Mouse (Mus musculus): ENCODE results near the gene Pemt.

The Pemt gene

DNA sequence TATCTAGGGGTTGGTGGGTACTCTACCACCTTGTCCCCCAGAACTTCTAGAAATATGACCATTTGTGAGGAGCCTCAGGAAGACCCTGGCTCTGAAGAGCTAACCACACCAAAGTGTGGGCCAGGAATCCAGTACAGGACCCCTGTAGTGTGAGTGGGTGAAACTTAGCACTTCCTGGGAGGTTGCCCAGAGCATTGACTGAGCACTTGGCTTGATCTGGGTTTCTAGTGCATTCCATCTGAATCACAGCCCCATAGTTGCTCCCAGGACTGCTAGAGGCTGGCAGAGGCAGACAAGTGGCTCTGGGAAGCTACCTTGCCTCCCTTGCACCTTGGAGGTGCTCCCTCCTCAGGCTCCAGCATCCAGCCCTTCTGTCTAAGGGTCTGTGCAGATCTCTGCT is 22.3 kb upstream of the Pemt start:
- TF ChIP-seq GATA4 (IDR thresholded peaks at IDR 0.05; ENCODE audit: insufficient replicate concordance, low read length) = no peak

- TF ChIP-seq GATA4 (IDR thresholded peaks at IDR 0.05; ENCODE audit: insufficient replicate concordance, low read length) = no peak
Observed at GRCm38 (mm10) chr11:60067646-60068045, 21.4 kb upstream of the Pemt start.

DNA sequence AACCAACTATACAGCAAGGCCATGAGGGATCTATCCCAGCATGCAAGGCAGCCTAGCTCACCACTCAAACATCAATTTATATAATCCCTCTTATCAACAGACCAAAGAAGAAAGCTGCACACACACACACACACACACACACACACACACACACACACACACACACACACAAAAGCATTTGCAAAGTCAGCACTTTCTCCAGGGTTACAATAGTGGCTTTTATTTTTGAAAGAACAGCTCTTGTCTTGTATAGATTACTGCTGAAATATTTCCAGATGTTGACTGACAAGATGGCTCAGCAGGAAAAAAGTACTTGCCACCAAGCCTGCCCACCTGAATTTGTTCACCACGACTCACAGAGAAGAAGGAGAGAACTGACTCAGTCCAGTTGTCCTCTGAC is 19.0 kb upstream of the Pemt start:
- no peak for TF ChIP-seq GATA4 (IDR thresholded peaks at IDR 0.05; ENCODE audit: insufficient replicate concordance, low read length)

- TF ChIP-seq GATA4 (IDR thresholded peaks at IDR 0.05; ENCODE audit: insufficient replicate concordance, low read length) = no peak
Observed at GRCm38 (mm10) chr11:60061504-60062006, 15.3 kb upstream of the Pemt start.

GRCm38 (mm10) chr11:60060026-60060425 is 13.7 kb upstream of the Pemt start:
- TF ChIP-seq GATA4 (IDR thresholded peaks at IDR 0.05; ENCODE audit: insufficient replicate concordance, low read length) = no peak

DNA sequence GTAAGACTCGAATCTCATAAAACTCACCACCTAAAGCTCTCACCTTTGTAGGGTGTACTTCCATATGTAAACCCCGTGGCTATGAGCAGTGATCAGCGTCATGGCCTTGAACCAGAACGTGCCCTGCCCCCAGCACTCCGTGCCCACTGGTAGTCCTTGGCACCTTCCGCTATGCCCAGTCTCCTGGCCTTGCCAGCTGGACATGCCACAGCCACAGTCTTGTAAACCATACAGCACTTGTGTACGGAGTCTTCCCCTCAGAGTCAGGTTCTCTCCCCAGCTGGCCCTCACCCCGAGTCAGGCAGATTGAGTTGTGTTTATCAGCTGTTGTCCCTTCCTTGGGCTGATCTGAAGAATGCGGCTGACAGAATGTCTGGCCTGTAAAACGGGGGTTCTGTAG is 12.2 kb upstream of the Pemt start:
- no peak for TF ChIP-seq GATA4 (IDR thresholded peaks at IDR 0.05; ENCODE audit: insufficient replicate concordance, low read length)

DNA sequence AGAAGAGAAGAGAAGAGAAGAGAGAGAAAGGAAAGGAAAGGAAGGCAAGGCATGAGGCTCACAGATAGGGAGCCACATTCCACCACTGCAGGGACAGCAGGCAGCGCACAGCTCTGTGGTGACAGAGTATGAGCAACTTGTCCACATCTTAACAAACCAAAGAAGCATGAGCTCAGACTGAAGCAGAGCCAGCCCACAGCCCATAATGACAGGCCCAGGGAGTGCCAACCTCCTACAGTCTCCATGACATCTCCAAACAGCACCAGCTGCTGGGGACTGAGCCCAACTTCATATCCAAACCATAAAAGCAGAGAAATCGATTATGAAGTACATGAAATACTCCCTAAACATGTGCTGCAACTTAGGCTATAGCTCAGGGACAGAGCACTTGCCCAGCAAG is 11.7 kb upstream of the Pemt start:
- TF ChIP-seq GATA4 (IDR thresholded peaks at IDR 0.05; ENCODE audit: insufficient replicate concordance, low read length) = no peak

GRCm38 (mm10) chr11:60056520-60056919 is 10.2 kb upstream of the Pemt start:
- TF ChIP-seq GATA4 (IDR thresholded peaks at IDR 0.05; ENCODE audit: insufficient replicate concordance, low read length) = no peak

DNA sequence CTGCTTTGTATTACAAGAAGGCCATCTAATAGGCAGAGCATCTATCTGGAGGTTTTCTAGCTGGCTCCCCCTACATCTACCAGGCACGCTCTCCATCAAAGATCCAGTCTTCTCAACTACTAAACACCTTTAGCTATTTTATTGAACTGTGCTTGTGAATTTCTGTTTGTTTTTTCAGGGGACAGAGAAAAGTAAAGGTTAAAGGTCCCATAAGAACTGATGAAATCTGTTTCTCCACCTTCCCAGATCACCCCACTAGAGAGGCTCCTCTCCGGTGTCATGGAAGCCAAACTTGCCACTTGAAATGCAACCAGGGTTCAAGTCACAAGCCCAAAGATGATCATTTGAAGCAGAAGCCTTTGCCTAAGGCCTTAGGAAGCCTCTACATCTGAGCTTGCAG is 2.6 kb upstream of the Pemt start:
- no peak for TF ChIP-seq GATA4 (IDR thresholded peaks at IDR 0.05; ENCODE audit: insufficient replicate concordance, low read length)

DNA sequence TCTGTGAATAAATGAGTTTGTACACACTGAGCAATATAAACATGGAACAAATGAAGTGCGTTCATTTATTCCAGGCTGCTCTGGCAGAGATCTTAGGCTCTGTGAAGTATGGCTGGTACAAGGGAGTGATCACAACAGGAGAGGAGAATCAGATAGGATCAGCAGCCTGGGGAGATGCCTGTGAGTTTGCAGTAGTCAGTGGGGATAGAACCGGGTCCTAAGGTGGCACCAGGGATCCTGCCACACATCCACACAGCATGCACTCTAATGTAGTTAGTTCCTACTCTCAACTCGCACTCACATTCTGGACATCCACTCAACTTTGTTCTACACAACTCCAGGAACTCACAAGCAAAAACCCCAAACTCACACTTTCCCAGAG is 622 bp downstream of the Pemt start:
- TF ChIP-seq GATA4 (IDR thresholded peaks at IDR 0.05; ENCODE audit: insufficient replicate concordance, low read length) = no peak

DNA sequence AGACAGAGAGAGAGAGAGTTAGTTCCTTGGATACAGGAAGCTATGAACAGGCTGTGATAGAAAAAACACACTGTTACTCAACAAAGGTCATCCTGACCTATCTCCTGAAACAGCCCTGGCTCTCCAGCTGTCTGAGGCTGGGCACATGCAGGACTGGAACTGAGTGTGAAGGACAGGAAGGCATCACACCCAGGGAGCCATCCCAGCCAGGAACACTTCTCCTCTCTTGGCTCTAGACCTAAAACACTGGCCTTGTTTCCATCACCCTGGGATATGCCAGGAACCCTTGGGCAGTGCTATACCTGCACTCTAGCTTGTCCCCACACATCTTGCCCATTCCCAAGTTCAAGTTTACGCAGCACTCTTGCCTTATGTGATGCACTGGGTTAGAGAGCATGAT is 1.5 kb downstream of the Pemt start:
- TF ChIP-seq GATA4 (IDR thresholded peaks at IDR 0.05; ENCODE audit: insufficient replicate concordance, low read length) = no peak

DNA sequence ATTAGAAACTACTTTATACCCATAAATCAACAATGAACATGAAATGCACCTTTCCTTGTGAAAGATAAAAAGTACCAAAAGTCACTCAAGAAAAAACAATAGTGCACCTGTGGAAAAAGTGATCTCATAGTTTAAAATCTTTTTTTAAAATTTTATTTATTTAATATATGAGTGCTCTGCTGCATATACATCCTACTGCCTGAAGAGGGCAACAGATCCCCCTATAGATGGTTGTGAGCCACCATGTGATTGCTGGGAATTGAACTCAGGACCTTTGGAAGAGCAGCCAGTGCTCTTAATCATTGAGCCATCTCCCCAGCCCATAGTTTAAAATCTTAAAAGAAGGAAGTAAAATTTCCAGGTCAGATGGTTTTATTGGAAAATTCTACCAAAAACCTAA is 4.0 kb downstream of the Pemt start:
- no peak for TF ChIP-seq GATA4 (IDR thresholded peaks at IDR 0.05; ENCODE audit: insufficient replicate concordance, low read length)

DNA sequence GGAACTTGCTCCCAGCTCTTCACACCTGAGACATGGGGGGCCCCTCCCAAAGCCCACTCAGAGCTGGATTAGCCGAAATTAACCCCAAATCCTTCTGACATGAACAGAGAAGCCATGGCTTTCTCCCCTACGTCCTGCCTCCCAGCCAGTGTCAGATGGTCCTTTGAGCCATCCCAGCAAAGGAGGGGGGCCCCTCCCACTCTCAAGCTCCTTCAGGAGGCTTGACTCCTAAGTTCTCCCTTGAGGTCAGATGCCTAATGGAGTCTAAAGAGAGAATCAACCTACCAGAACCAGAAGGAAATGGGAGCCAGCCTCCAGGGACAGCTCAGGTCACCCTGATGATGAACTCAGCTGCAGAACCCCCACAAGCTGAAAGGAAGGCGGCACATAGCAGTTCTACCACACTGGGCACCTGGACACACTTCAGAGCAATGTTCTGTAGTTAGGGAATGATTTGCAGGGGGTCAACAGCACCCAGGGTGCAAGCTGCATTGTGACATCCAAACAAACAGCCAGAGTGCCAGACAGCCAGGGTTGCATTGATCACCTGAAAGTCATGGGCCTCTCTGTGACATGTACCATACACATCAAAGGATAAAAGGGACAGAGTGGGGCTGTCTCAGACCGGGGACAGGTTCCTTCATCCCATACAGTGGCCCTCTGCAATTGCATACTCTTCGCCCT is 9.6 kb downstream of the Pemt start:
- no peak for TF ChIP-seq GATA4 (IDR thresholded peaks at IDR 0.05; ENCODE audit: insufficient replicate concordance, low read length)

- TF ChIP-seq GATA4 (IDR thresholded peaks at IDR 0.05; ENCODE audit: insufficient replicate concordance, low read length) = no peak
Observed at GRCm38 (mm10) chr11:60034911-60035400, 11.3 kb downstream of the Pemt start.

DNA sequence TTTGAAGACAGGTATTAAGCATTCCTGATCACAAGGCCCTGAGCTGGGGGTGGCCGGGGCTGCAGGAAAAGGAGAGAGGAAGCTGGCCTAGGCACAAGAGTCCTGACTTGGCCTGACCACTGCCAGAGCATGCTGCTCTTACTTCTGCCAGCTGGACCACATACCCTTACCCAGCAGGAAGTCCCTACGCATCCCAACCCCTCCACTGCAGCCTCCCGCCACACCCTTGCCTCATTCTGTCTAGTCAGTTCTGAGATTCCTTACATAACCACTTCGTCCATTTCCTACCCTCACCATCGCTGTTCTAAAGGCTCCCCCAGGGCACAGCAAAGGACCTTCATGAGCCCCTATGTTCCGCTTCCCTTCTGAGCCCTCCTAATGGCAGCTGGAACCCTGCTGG is 12.0 kb downstream of the Pemt start:
- TF ChIP-seq GATA4 (IDR thresholded peaks at IDR 0.05; ENCODE audit: insufficient replicate concordance, low read length) = no peak

GRCm38 (mm10) chr11:60032586-60033430 is 13.5 kb downstream of the Pemt start:
- no peak for TF ChIP-seq GATA4 (IDR thresholded peaks at IDR 0.05; ENCODE audit: insufficient replicate concordance, low read length)
